Mouse (Mus musculus) neural tube, embryonic 15.5 days (tissue): ENCODE data around the gene Brd3os. TPM values are rescaled to one million over a fixed set of nuclear protein-coding genes. Genes with fewer than 3 reads are reported as not detected.

ENCODE experiments used
- ATAC-seq: fragments of 200-750 bp; cut with Nextera tagmentation; 2 replicates; pipeline ENCODE4 v1.8.0; 2017; ENCODE audit warnings: mild to moderate bottlenecking, moderate TSS enrichment, moderate library complexity; ENCODE audit not compliant: low FRiP score
- H3K27ac ChIP-seq: fragments of 300-500 bp; sonication (generic); replicated peaks from 2 replicates; pipeline ENCODE4 v1.5.1; 2015; ENCODE audit warnings: mild to moderate bottlenecking, inconsistent platforms
- H3K27me3 ChIP-seq: fragments of 300-500 bp; sonication (generic); replicated peaks from 2 replicates; pipeline ENCODE4 v1.6.1; 2015; ENCODE audit warnings: inconsistent platforms
- H3K36me3 ChIP-seq: fragments of 300-500 bp; sonication (generic); 2 replicates; pipeline ENCODE4 v1.6.1; 2015; ENCODE audit warnings: inconsistent platforms
- H3K4me1 ChIP-seq: fragments of 300-500 bp; sonication (generic); 2 replicates; pipeline ENCODE4 v1.6.1; 2015; ENCODE audit warnings: inconsistent platforms
- H3K4me2 ChIP-seq: fragments of 300-500 bp; sonication (generic); 2 replicates; pipeline ENCODE4 v1.6.1; 2015; ENCODE audit warnings: inconsistent platforms, mild to moderate bottlenecking, moderate library complexity
- H3K4me3 ChIP-seq: fragments of 300-500 bp; sonication (generic); replicated peaks from 2 replicates; pipeline ENCODE4 v1.5.1; 2015; ENCODE audit warnings: mild to moderate bottlenecking, inconsistent platforms
- H3K9ac ChIP-seq: fragments of 300-500 bp; sonication (generic); replicated peaks from 2 replicates; pipeline ENCODE4 v1.6.1; 2015; ENCODE audit warnings: mild to moderate bottlenecking, inconsistent platforms
- H3K9me3 ChIP-seq: fragments of 300-500 bp; sonication (generic); replicated peaks from 2 replicates; pipeline ENCODE4 v1.6.1; 2016; ENCODE audit warnings: inconsistent platforms
- WGBS: fragments of 180-500 bp; shearing (Covaris S2); methylation state at CpG from one replicate; pipeline ENCODE4 v1.1.7; 2015; ENCODE audit warnings: mixed read lengths; 5-methylcytosine and 5-hydroxymethylcytosine counted together
- polyA plus RNA-seq: library from polyadenylated mRNA; unstranded; fragments of >200 nt; fragmentation: Nextera tagmentation; extraction: Ambion mirVana; gene quantifications from 2 replicates; pipeline ENCODE4 v1.2.1, GENCODE M21; 2015

Brd3os gene
- polyA plus RNA-seq: 40.4 and 45.0 TPM in 2 replicates

GRCm38 (mm10) chr2:27441767-27442707, at the start of gene Brd3os:
Gene Brd3os (plus strand): TSS chr2:27442324.
- H3K27me3 ChIP-seq: no peaks in the 10 kb centered on the region
- H3K4me2 ChIP-seq: peak within 1 kb of the TSS; percentile 80
- peaks cover 22% of the 10 kb centered on the region for H3K36me3 ChIP-seq
- no peaks in the 10 kb centered on the region for H3K9me3 ChIP-seq
- peak; percentile 93 for ATAC-seq
- H3K4me1 ChIP-seq: peaks cover 18% of the 10 kb centered on the region
- peak within 1 kb of the TSS; percentile 86 for H3K27ac ChIP-seq
- peak within 1 kb of the TSS; percentile 79 for H3K4me3 ChIP-seq
- H3K9ac ChIP-seq: peak within 1 kb of the TSS; percentile 82
- under 1% methylated on average over 36 of the region's 36 CpGs for WGBS

GRCm38 (mm10) chr2:27394158-27394832, 47.8 kb upstream of the Brd3os start:
- Histone ChIP-seq H3K4me2 (no peak overlapping the region), H3K9ac (no peak overlapping the region), H3K36me3 (no peaks in the 10 kb centered on the region), H3K27ac (peak overlapping the region; percentile 51; the same call in 1 of the 2 replicates), H3K4me3 (no peak overlapping the region), H3K27me3 (no peaks in the 10 kb centered on the region), H3K4me1 (peaks cover 77% of the 10 kb centered on the region), H3K9me3 (no peaks in the 10 kb centered on the region)
- WGBS: 49% methylated on average over 10 of the region's 10 CpGs
- ATAC-seq: no peak

GRCm38 (mm10) chr2:27396656-27397440, 45.3 kb upstream of the Brd3os start:
- Histone ChIP-seq H3K36me3 (no peaks in the 10 kb centered on the region; the same call in 1 of the 2 replicates), H3K9ac (no peak overlapping the region), H3K27me3 (no peaks in the 10 kb centered on the region), H3K4me2 (peak overlapping the region; percentile 5; the same call in 1 of the 2 replicates), H3K9me3 (no peaks in the 10 kb centered on the region), H3K4me3 (no peak overlapping the region), H3K27ac (peak overlapping the region; percentile 75), H3K4me1 (peaks cover 60% of the 10 kb centered on the region)
- ATAC-seq: peak; percentile 36; the same call in 1 of the 2 replicates
- WGBS: 44% methylated on average over 17 of the region's 17 CpGs

- 84% methylated on average over 2 of the region's 2 CpGs for WGBS
- no peaks in the 10 kb centered on the region; the same call in 1 of the 2 replicates for H3K36me3 ChIP-seq
- no peak overlapping the region for H3K4me2 ChIP-seq
- no peaks in the 10 kb centered on the region for H3K27me3 ChIP-seq
- no peaks in the 10 kb centered on the region for H3K9me3 ChIP-seq
- no peak overlapping the region for H3K27ac ChIP-seq
- no peak overlapping the region for H3K9ac ChIP-seq
- peaks cover 51% of the 10 kb centered on the region for H3K4me1 ChIP-seq
- H3K4me3 ChIP-seq: no peak overlapping the region
- ATAC-seq: no peak
These were observed 42.0 kb upstream of the Brd3os start for GRCm38 (mm10) chr2:27400083-27400482.

GRCm38 (mm10) chr2:27401544-27401943, 40.6 kb upstream of the Brd3os start:
- Histone ChIP-seq H3K27ac (no peak overlapping the region), H3K27me3 (no peaks in the 10 kb centered on the region), H3K36me3 (no peaks in the 10 kb centered on the region; the same call in 1 of the 2 replicates), H3K4me3 (no peak overlapping the region), H3K4me2 (no peak overlapping the region), H3K9ac (no peak overlapping the region), H3K4me1 (peaks cover 48% of the 10 kb centered on the region), H3K9me3 (no peaks in the 10 kb centered on the region)
- ATAC-seq: no peak
- 88% methylated on average over 2 of the region's 2 CpGs for WGBS

- Histone ChIP-seq H3K36me3 (no peaks in the 10 kb centered on the region; the same call in 1 of the 2 replicates), H3K27me3 (no peaks in the 10 kb centered on the region), H3K9ac (no peak overlapping the region), H3K4me3 (no peak overlapping the region), H3K4me2 (no peak overlapping the region), H3K27ac (0 out of 2 replicates have a peak overlapping the region, but pooled peaks have one; percentile 28), H3K9me3 (no peaks in the 10 kb centered on the region), H3K4me1 (peaks cover 57% of the 10 kb centered on the region)
- no peak for ATAC-seq
- 40% methylated on average over 6 of the region's 6 CpGs for WGBS
These were observed 37.6 kb upstream of the Brd3os start for GRCm38 (mm10) chr2:27404375-27405093.

- 61% methylated on average over 5 of the region's 5 CpGs for WGBS
These were observed 36.8 kb upstream of the Brd3os start for GRCm38 (mm10) chr2:27405094-27405884.

GRCm38 (mm10) chr2:27406928-27407327, 35.2 kb upstream of the Brd3os start:
- no peak overlapping the region for H3K9ac ChIP-seq
- H3K9me3 ChIP-seq: no peaks in the 10 kb centered on the region
- H3K36me3 ChIP-seq: no peaks in the 10 kb centered on the region
- H3K4me1 ChIP-seq: peaks cover 73% of the 10 kb centered on the region
- no peak overlapping the region for H3K4me3 ChIP-seq
- no peak overlapping the region for H3K27ac ChIP-seq
- no peak for ATAC-seq
- WGBS: 92% methylated on average over 5 of the region's 5 CpGs
- H3K4me2 ChIP-seq: no peak overlapping the region
- H3K27me3 ChIP-seq: no peaks in the 10 kb centered on the region

More at GRCm38 (mm10) chr2:27405094-27405884, 36.8 kb upstream of the Brd3os start:
- H3K27me3 ChIP-seq: no peaks in the 10 kb centered on the region
- H3K36me3 ChIP-seq: no peaks in the 10 kb centered on the region
- H3K9me3 ChIP-seq: no peaks in the 10 kb centered on the region
- no peak overlapping the region for H3K27ac ChIP-seq
- H3K9ac ChIP-seq: no peak overlapping the region
- no peak overlapping the region for H3K4me3 ChIP-seq
- peaks cover 62% of the 10 kb centered on the region for H3K4me1 ChIP-seq
- H3K4me2 ChIP-seq: no peak overlapping the region
- no peak; the same call in 1 of the 2 replicates for ATAC-seq

- no peaks in the 10 kb centered on the region for H3K27me3 ChIP-seq
- H3K4me1 ChIP-seq: peaks cover 84% of the 10 kb centered on the region
- H3K4me2 ChIP-seq: no peak overlapping the region
- ATAC-seq: no peak
- no peaks in the 10 kb centered on the region for H3K9me3 ChIP-seq
- no peak overlapping the region for H3K9ac ChIP-seq
- H3K4me3 ChIP-seq: no peak overlapping the region
- no peak overlapping the region for H3K27ac ChIP-seq
- WGBS: 72% methylated on average over 3 of the region's 3 CpGs
- H3K36me3 ChIP-seq: no peaks in the 10 kb centered on the region
These were observed 33.9 kb upstream of the Brd3os start for GRCm38 (mm10) chr2:27408194-27408593.

- H3K27me3 ChIP-seq: no peaks in the 10 kb centered on the region
- no peak overlapping the region for H3K4me2 ChIP-seq
- H3K27ac ChIP-seq: no peak overlapping the region
- 85% methylated on average over 6 of the region's 6 CpGs for WGBS
- H3K36me3 ChIP-seq: no peaks in the 10 kb centered on the region
- ATAC-seq: no peak
- no peak overlapping the region for H3K9ac ChIP-seq
- no peak overlapping the region for H3K4me3 ChIP-seq
- H3K4me1 ChIP-seq: peaks cover 82% of the 10 kb centered on the region
- no peaks in the 10 kb centered on the region for H3K9me3 ChIP-seq
These were observed 31.5 kb upstream of the Brd3os start for GRCm38 (mm10) chr2:27410518-27411140.
